Mouse (Mus musculus) midbrain, embryonic 13.5 days (tissue): ENCODE data around the gene Tet2. TPM values are rescaled to one million over a fixed set of nuclear protein-coding genes. Genes with fewer than 3 reads are reported as not detected.

Experiments used
- ATAC-seq: fragments of 200-750 bp; cut with Nextera tagmentation; 2 replicates; pipeline ENCODE4 v1.8.0; 2017; ENCODE audit warnings: mild to moderate bottlenecking, moderate TSS enrichment, moderate library complexity
- H3K27ac ChIP-seq: fragments of 300-500 bp; sonication (generic); 2 replicates; pipeline ENCODE4 v1.5.1; 2015; ENCODE audit warnings: inconsistent platforms, mild to moderate bottlenecking, moderate library complexity
- H3K27me3 ChIP-seq: fragments of 300-500 bp; sonication (generic); 2 replicates; pipeline ENCODE4 v1.6.1; 2015; ENCODE audit warnings: mild to moderate bottlenecking, inconsistent platforms
- H3K36me3 ChIP-seq: fragments of 300-500 bp; sonication (generic); 2 replicates; pipeline ENCODE4 v1.6.1; 2015; ENCODE audit warnings: mild to moderate bottlenecking, inconsistent platforms
- H3K4me1 ChIP-seq: fragments of 300-500 bp; sonication (generic); replicated peaks from 2 replicates; pipeline ENCODE4 v1.6.1; 2015; ENCODE audit warnings: inconsistent platforms
- H3K4me2 ChIP-seq: fragments of 300-500 bp; sonication (generic); replicated peaks from 2 replicates; pipeline ENCODE4 v1.6.1; 2015; ENCODE audit warnings: moderate library complexity, mild to moderate bottlenecking, inconsistent platforms
- H3K4me3 ChIP-seq: fragments of 300-500 bp; sonication (generic); replicated peaks from 2 replicates; pipeline ENCODE4 v1.5.1; 2015; ENCODE audit warnings: mild to moderate bottlenecking, inconsistent platforms
- H3K9ac ChIP-seq: fragments of 300-500 bp; sonication (generic); replicated peaks from 2 replicates; pipeline ENCODE4 v1.6.1; 2015; ENCODE audit warnings: mild to moderate bottlenecking, inconsistent platforms
- H3K9me3 ChIP-seq: fragments of 300-500 bp; sonication (generic); 2 replicates; pipeline ENCODE4 v1.6.1; 2016; ENCODE audit warnings: mild to moderate bottlenecking, inconsistent platforms
- WGBS: fragments of 180-500 bp; shearing (Covaris S2); methylation state at CpG from one replicate; pipeline ENCODE4 v1.1.7; 2015; 5-methylcytosine and 5-hydroxymethylcytosine counted together
- polyA plus RNA-seq: library from polyadenylated mRNA; unstranded; fragments of >200 nt; fragmentation: Nextera tagmentation; extraction: Ambion mirVana; gene quantifications from 2 replicates; pipeline ENCODE4 v1.2.1, GENCODE M21; 2015

The Tet2 gene
- polyA plus RNA-seq, 1 experiment from 2014 or later = 31.4 TPM

GRCm38 (mm10) chr3:133463233-133463632, 81.7 kb downstream of the Tet2 start:
- no peaks in the 10 kb centered on the region for H3K27me3 ChIP-seq
- no peaks in the 10 kb centered on the region for H3K9me3 ChIP-seq
- no peaks in the 10 kb centered on the region for H3K4me1 ChIP-seq
- H3K9ac ChIP-seq = no peak overlapping the region
- no peak overlapping the region for H3K4me3 ChIP-seq
- ATAC-seq = no peak
- WGBS = 98% methylated on average over 3 of the region's 3 CpGs
- H3K36me3 ChIP-seq = peaks cover 58% of the 10 kb centered on the region
- H3K27ac ChIP-seq = no peak overlapping the region
- no peak overlapping the region for H3K4me2 ChIP-seq

GRCm38 (mm10) chr3:133462485-133462884, 82.5 kb downstream of the Tet2 start:
- Histone ChIP-seq H3K4me3 (no peak overlapping the region), H3K27me3 (no peaks in the 10 kb centered on the region), H3K9me3 (no peaks in the 10 kb centered on the region), H3K4me1 (no peaks in the 10 kb centered on the region), H3K9ac (no peak overlapping the region), H3K4me2 (no peak overlapping the region), H3K36me3 (peaks cover 51% of the 10 kb centered on the region), H3K27ac (no peak overlapping the region)
- WGBS = 92% methylated on average over 6 of the region's 6 CpGs
- ATAC-seq = no peak

GRCm38 (mm10) chr3:133462059-133462458, 82.9 kb downstream of the Tet2 start:
- H3K9ac ChIP-seq = no peak overlapping the region
- peaks cover 47% of the 10 kb centered on the region for H3K36me3 ChIP-seq
- no peaks in the 10 kb centered on the region for H3K27me3 ChIP-seq
- no peak for ATAC-seq
- no peaks in the 10 kb centered on the region for H3K9me3 ChIP-seq
- H3K4me1 ChIP-seq = no peaks in the 10 kb centered on the region
- H3K27ac ChIP-seq = no peak overlapping the region
- H3K4me2 ChIP-seq = no peak overlapping the region
- WGBS = 94% methylated on average over 3 of the region's 3 CpGs
- no peak overlapping the region for H3K4me3 ChIP-seq

GRCm38 (mm10) chr3:133459174-133459573, 85.8 kb downstream of the Tet2 start:
- WGBS = 81% methylated on average over 1 of the region's 1 CpGs
- Histone ChIP-seq H3K27ac (no peak overlapping the region), H3K9ac (no peak overlapping the region), H3K9me3 (no peaks in the 10 kb centered on the region), H3K27me3 (no peaks in the 10 kb centered on the region), H3K4me2 (no peak overlapping the region), H3K36me3 (peaks cover 28% of the 10 kb centered on the region), H3K4me1 (no peaks in the 10 kb centered on the region), H3K4me3 (no peak overlapping the region)
- 0 out of 2 replicates have a peak, but pooled peaks have one; percentile 45 for ATAC-seq

- Histone ChIP-seq H3K4me3 (no peak overlapping the region), H3K27ac (no peak overlapping the region), H3K36me3 (no peaks in the 10 kb centered on the region), H3K4me1 (no peaks in the 10 kb centered on the region), H3K27me3 (no peaks in the 10 kb centered on the region), H3K9me3 (no peaks in the 10 kb centered on the region), H3K4me2 (no peak overlapping the region), H3K9ac (no peak overlapping the region)
- no peak for ATAC-seq
- WGBS = 79% methylated on average over 8 of the region's 8 CpGs
These were observed 91.0 kb downstream of the Tet2 start for GRCm38 (mm10) chr3:133453896-133454295.

- no peak for ATAC-seq
- no peak overlapping the region for H3K27ac ChIP-seq
- WGBS = 94% methylated on average over 6 of the region's 6 CpGs
These were observed 108.0 kb downstream of the Tet2 start for GRCm38 (mm10) chr3:133436919-133437320.

GRCm38 (mm10) chr3:133436279-133436860, 108.6 kb downstream of the Tet2 start:
- H3K4me3 ChIP-seq = no peak overlapping the region
- no peaks in the 10 kb centered on the region for H3K27me3 ChIP-seq
- H3K27ac ChIP-seq = no peak overlapping the region
- H3K9me3 ChIP-seq = no peaks in the 10 kb centered on the region
- H3K4me2 ChIP-seq = no peak overlapping the region
- ATAC-seq = no peak
- 85% methylated on average over 4 of the region's 4 CpGs for WGBS
- H3K9ac ChIP-seq = no peak overlapping the region
- no peaks in the 10 kb centered on the region for H3K4me1 ChIP-seq
- no peaks in the 10 kb centered on the region for H3K36me3 ChIP-seq

More at GRCm38 (mm10) chr3:133436919-133437320, 108.0 kb downstream of the Tet2 start:
- Histone ChIP-seq H3K27me3 (no peaks in the 10 kb centered on the region), H3K36me3 (no peaks in the 10 kb centered on the region), H3K9ac (no peak overlapping the region), H3K4me3 (no peak overlapping the region), H3K4me2 (no peak overlapping the region), H3K4me1 (no peaks in the 10 kb centered on the region), H3K9me3 (no peaks in the 10 kb centered on the region)

GRCm38 (mm10) chr3:133435774-133436148, 109.2 kb downstream of the Tet2 start:
- no peaks in the 10 kb centered on the region for H3K9me3 ChIP-seq
- 85% methylated on average over 1 of the region's 1 CpGs for WGBS
- no peaks in the 10 kb centered on the region for H3K27me3 ChIP-seq
- H3K36me3 ChIP-seq = no peaks in the 10 kb centered on the region
- H3K4me2 ChIP-seq = no peak overlapping the region
- no peak overlapping the region for H3K4me3 ChIP-seq
- H3K4me1 ChIP-seq = no peaks in the 10 kb centered on the region
- ATAC-seq = no peak
- no peak overlapping the region for H3K27ac ChIP-seq
- H3K9ac ChIP-seq = no peak overlapping the region

- H3K4me3 ChIP-seq = no peak overlapping the region
- H3K9ac ChIP-seq = no peak overlapping the region
- no peaks in the 10 kb centered on the region for H3K36me3 ChIP-seq
- no peaks in the 10 kb centered on the region for H3K27me3 ChIP-seq
- no peak overlapping the region for H3K27ac ChIP-seq
- 91% methylated on average over 6 of the region's 6 CpGs for WGBS
- H3K4me2 ChIP-seq = no peak overlapping the region
- no peak for ATAC-seq
- H3K9me3 ChIP-seq = no peaks in the 10 kb centered on the region
- H3K4me1 ChIP-seq = no peaks in the 10 kb centered on the region
These were observed 109.7 kb downstream of the Tet2 start for GRCm38 (mm10) chr3:133435141-133435773.

GRCm38 (mm10) chr3:133429394-133430173, 115.4 kb downstream of the Tet2 start:
- H3K4me3 ChIP-seq = no peak overlapping the region
- no peak overlapping the region for H3K27ac ChIP-seq
- no peaks in the 10 kb centered on the region for H3K36me3 ChIP-seq
- H3K27me3 ChIP-seq = no peaks in the 10 kb centered on the region
- H3K4me2 ChIP-seq = no peak overlapping the region
- 77% methylated on average over 4 of the region's 4 CpGs for WGBS
- no peak for ATAC-seq
- no peak overlapping the region for H3K9ac ChIP-seq
- H3K4me1 ChIP-seq = no peaks in the 10 kb centered on the region
- no peaks in the 10 kb centered on the region for H3K9me3 ChIP-seq

GRCm38 (mm10) chr3:133428003-133428402, 116.9 kb downstream of the Tet2 start:
- no peak for ATAC-seq
- Histone ChIP-seq H3K4me3 (no peak overlapping the region), H3K36me3 (no peaks in the 10 kb centered on the region), H3K4me2 (no peak overlapping the region), H3K9ac (no peak overlapping the region), H3K9me3 (no peaks in the 10 kb centered on the region), H3K27ac (no peak overlapping the region), H3K4me1 (no peaks in the 10 kb centered on the region), H3K27me3 (no peaks in the 10 kb centered on the region)
- 84% methylated on average over 4 of the region's 4 CpGs for WGBS

- Histone ChIP-seq H3K36me3 (no peaks in the 10 kb centered on the region), H3K4me2 (no peak overlapping the region), H3K4me1 (no peaks in the 10 kb centered on the region), H3K27ac (no peak overlapping the region), H3K27me3 (no peaks in the 10 kb centered on the region), H3K9ac (no peak overlapping the region), H3K9me3 (no peaks in the 10 kb centered on the region), H3K4me3 (no peak overlapping the region)
- ATAC-seq = no peak
These were observed 121.9 kb downstream of the Tet2 start for GRCm38 (mm10) chr3:133423073-133423472.
